Mouse (Mus musculus): ENCODE measurements around the gene Unc45a. TPM values are rescaled to one million over a fixed set of nuclear protein-coding genes. Genes with fewer than 3 reads are reported as not detected.

Gene Unc45a
- polyA plus RNA-seq, 1 experiment from 2014 or later = 40.8 TPM

DNA sequence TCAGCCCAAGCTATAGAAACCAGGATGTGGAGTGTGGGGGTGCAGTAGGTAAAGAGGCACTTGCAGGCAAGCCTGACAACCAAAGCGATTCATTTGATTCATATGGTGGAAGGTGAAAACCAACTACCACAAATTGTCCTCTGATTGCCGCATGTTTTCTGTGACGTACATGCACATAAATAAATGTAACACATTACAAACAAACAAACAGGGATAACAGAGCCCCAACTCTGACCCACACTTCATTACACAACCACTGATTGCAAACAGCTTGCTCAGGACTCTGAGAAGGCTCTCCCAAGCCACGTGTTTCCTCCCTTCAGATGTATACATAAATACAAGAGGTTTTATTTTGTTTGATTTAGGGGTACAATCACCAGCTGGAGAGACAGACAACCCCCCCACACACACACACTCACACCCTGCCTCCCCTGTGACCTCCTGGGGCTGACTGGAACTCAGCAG lies 29.2 kb upstream of the Unc45a start:
- H3K9ac ChIP-seq (ENCODE audit: low read length) = peak overlapping the region; percentile 86
- WGBS = 30% methylated on average over 4 of the region's 4 CpGs
- peak overlapping the region; percentile 80 for H3K4me3 ChIP-seq (ENCODE audit: low read length)
- H3K27me3 ChIP-seq (ENCODE audit: control insufficient read depth, insufficient read depth, low read depth, low read length) = no peaks in the 10 kb centered on the region
- no peaks in the 10 kb centered on the region for H3K9me3 ChIP-seq (ENCODE audit: control insufficient read depth, low read length)
- peak overlapping the region; percentile 78 for H3K4me2 ChIP-seq (ENCODE audit: low read depth, low read length)
- ATAC-seq (ENCODE audit: low read depth) = peak; percentile 48; the same call in 1 of the 2 replicates
- H3K36me3 ChIP-seq (ENCODE audit: control insufficient read depth, insufficient read depth, low read length) = peaks cover 22% of the 10 kb centered on the region
- peak overlapping the region; percentile 91 for H3K27ac ChIP-seq (ENCODE audit: low read length)
- peaks cover 21% of the 10 kb centered on the region for H3K4me1 ChIP-seq (replicated peaks; ENCODE audit: control insufficient read depth, insufficient read depth, low read length)

GRCm38 (mm10) chr7:80369461-80369860 lies 28.7 kb upstream of the Unc45a start:
- Histone ChIP-seq H3K27ac (ENCODE audit: low read length) (peak overlapping the region; percentile 91; the same call in 1 of the 2 replicates), H3K4me1 (replicated peaks; ENCODE audit: control insufficient read depth, insufficient read depth, low read length) (peaks cover 21% of the 10 kb centered on the region), H3K4me2 (ENCODE audit: low read depth, low read length) (peak overlapping the region; percentile 78), H3K9ac (ENCODE audit: low read length) (0 out of 2 replicates have a peak overlapping the region, but pooled peaks have one; percentile 14), H3K9me3 (ENCODE audit: control insufficient read depth, low read length) (no peaks in the 10 kb centered on the region), H3K27me3 (ENCODE audit: control insufficient read depth, insufficient read depth, low read depth, low read length) (no peaks in the 10 kb centered on the region), H3K4me3 (ENCODE audit: low read length) (no peak overlapping the region), H3K36me3 (ENCODE audit: control insufficient read depth, insufficient read depth, low read length) (peaks cover 27% of the 10 kb centered on the region)
- no peak for ATAC-seq (ENCODE audit: low read depth)
- WGBS = 52% methylated on average over 5 of the region's 5 CpGs

DNA sequence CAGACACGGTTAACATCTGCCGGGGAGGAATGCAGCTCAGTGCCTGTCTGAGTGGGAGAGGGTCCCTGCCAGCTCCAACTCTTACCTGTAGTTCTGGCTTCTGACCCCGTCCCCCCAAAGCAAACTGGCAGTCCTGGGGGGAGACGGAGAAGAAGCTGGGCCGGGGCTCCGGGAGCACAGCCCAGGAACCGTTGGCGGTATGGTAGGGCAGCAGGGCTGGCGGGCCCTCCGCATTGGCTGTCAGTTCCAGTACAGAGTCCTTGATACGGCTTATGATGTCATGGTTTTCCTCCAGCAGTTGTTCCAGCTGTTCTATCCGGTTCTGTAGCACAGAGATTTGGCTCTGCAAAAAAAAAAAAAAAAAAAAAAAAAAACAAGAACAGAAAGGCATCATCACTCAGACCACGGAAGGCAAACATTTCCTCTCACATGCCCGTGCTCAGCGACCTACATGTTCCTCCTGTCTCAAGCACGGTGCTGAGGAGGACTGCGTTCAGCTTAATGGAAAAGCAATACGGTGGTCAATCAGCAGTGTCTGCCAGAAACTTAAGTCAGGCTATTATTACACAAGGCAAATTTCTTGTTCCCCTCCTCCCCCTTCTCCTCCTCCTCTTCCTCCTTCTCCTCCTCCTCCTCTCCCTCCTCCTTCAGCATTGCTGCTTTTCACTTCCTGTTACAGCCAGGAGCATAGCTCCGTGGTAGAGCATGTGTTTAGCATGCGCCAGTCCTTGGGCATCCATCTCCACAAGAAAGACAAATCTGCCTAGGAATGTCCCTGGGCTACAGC lies 28.0 kb upstream of the Unc45a start:
- Histone ChIP-seq H3K9me3 (ENCODE audit: control insufficient read depth, low read length) (no peaks in the 10 kb centered on the region), H3K4me3 (ENCODE audit: low read length) (no peak overlapping the region), H3K27ac (ENCODE audit: low read length) (0 out of 2 replicates have a peak overlapping the region, but pooled peaks have one; percentile 3), H3K4me2 (ENCODE audit: low read depth, low read length) (peak overlapping the region; percentile 78; the same call in 1 of the 2 replicates), H3K36me3 (ENCODE audit: control insufficient read depth, insufficient read depth, low read length) (peaks cover 33% of the 10 kb centered on the region), H3K27me3 (ENCODE audit: control insufficient read depth, insufficient read depth, low read depth, low read length) (no peaks in the 10 kb centered on the region), H3K9ac (ENCODE audit: low read length) (no peak overlapping the region), H3K4me1 (replicated peaks; ENCODE audit: control insufficient read depth, insufficient read depth, low read length) (peaks cover 21% of the 10 kb centered on the region)
- 59% methylated on average over 20 of the region's 20 CpGs for whole genome bisulfite sequencing
- no peak for ATAC-seq (ENCODE audit: low read depth)

DNA sequence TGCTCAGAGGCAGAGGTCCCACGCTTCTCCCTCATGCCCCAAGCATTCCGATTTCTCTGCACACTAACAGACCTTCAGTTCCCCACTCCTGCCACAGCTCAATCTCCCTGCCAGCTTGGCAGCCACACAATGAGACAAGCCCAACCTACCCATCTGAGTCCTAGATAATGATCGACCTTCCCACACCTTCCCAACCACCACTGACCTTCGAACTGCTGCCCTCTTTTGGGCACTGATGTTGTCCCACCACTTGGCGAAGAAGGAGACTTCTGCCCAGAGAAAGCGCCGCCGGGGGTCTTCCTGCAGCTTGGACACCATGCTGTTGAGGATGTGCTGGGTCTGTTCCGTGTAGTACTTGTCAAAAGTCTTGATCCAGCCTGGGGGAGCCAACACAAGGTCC lies 27.2 kb upstream of the Unc45a start:
- 87% methylated on average over 9 of the region's 9 CpGs for WGBS
- H3K9me3 ChIP-seq (ENCODE audit: control insufficient read depth, low read length) = no peaks in the 10 kb centered on the region
- no peak overlapping the region for H3K9ac ChIP-seq (ENCODE audit: low read length)
- no peaks in the 10 kb centered on the region for H3K27me3 ChIP-seq (ENCODE audit: control insufficient read depth, insufficient read depth, low read depth, low read length)
- no peak for ATAC-seq (ENCODE audit: low read depth)
- H3K4me1 ChIP-seq (replicated peaks; ENCODE audit: control insufficient read depth, insufficient read depth, low read length) = peaks cover 21% of the 10 kb centered on the region
- H3K27ac ChIP-seq (ENCODE audit: low read length) = no peak overlapping the region
- peaks cover 40% of the 10 kb centered on the region for H3K36me3 ChIP-seq (ENCODE audit: control insufficient read depth, insufficient read depth, low read length)
- no peak overlapping the region for H3K4me2 ChIP-seq (ENCODE audit: low read depth, low read length)
- H3K4me3 ChIP-seq (ENCODE audit: low read length) = no peak overlapping the region

- no peak overlapping the region for H3K4me3 ChIP-seq (ENCODE audit: low read length)
- peaks cover 21% of the 10 kb centered on the region for H3K4me1 ChIP-seq (replicated peaks; ENCODE audit: control insufficient read depth, insufficient read depth, low read length)
- WGBS = 94% methylated on average over 7 of the region's 7 CpGs
- H3K27me3 ChIP-seq (ENCODE audit: control insufficient read depth, insufficient read depth, low read depth, low read length) = no peaks in the 10 kb centered on the region
- H3K4me2 ChIP-seq (ENCODE audit: low read depth, low read length) = no peak overlapping the region
- no peak overlapping the region for H3K27ac ChIP-seq (ENCODE audit: low read length)
- ATAC-seq (ENCODE audit: low read depth) = no peak
- H3K9me3 ChIP-seq (ENCODE audit: control insufficient read depth, low read length) = no peaks in the 10 kb centered on the region
- peaks cover 47% of the 10 kb centered on the region for H3K36me3 ChIP-seq (ENCODE audit: control insufficient read depth, insufficient read depth, low read length)
- no peak overlapping the region for H3K9ac ChIP-seq (ENCODE audit: low read length)
Observed at GRCm38 (mm10) chr7:80367232-80367631, 26.4 kb upstream of the Unc45a start.

- ATAC-seq (ENCODE audit: low read depth) = peak; percentile 16; the same call in 1 of the 2 replicates
- Histone ChIP-seq H3K4me1 (replicated peaks; ENCODE audit: control insufficient read depth, insufficient read depth, low read length) (peaks cover 21% of the 10 kb centered on the region), H3K27ac (ENCODE audit: low read length) (no peak overlapping the region), H3K9ac (ENCODE audit: low read length) (no peak overlapping the region), H3K27me3 (ENCODE audit: control insufficient read depth, insufficient read depth, low read depth, low read length) (no peaks in the 10 kb centered on the region), H3K4me3 (ENCODE audit: low read length) (no peak overlapping the region), H3K9me3 (ENCODE audit: control insufficient read depth, low read length) (no peaks in the 10 kb centered on the region), H3K36me3 (ENCODE audit: control insufficient read depth, insufficient read depth, low read length) (peaks cover 54% of the 10 kb centered on the region), H3K4me2 (ENCODE audit: low read depth, low read length) (no peak overlapping the region)
- WGBS = 53% methylated on average over 2 of the region's 2 CpGs
Observed at GRCm38 (mm10) chr7:80365759-80366158, 25.0 kb upstream of the Unc45a start.

- no peaks in the 10 kb centered on the region for H3K27me3 ChIP-seq (ENCODE audit: control insufficient read depth, insufficient read depth, low read depth, low read length)
Observed at GRCm38 (mm10) chr7:80360435-80360834, 19.6 kb upstream of the Unc45a start.

GRCm38 (mm10) chr7:80358039-80358438 lies 17.2 kb upstream of the Unc45a start:
- no peak for ATAC-seq (ENCODE audit: low read depth)
- H3K36me3 ChIP-seq (ENCODE audit: control insufficient read depth, insufficient read depth, low read length) = peaks cover 27% of the 10 kb centered on the region
- H3K27me3 ChIP-seq (ENCODE audit: control insufficient read depth, insufficient read depth, low read depth, low read length) = no peaks in the 10 kb centered on the region
- H3K4me2 ChIP-seq (ENCODE audit: low read depth, low read length) = no peak overlapping the region
- no peak overlapping the region for H3K9ac ChIP-seq (ENCODE audit: low read length)
- WGBS = 73% methylated on average over 4 of the region's 4 CpGs
- H3K27ac ChIP-seq (ENCODE audit: low read length) = no peak overlapping the region
- no peaks in the 10 kb centered on the region for H3K4me1 ChIP-seq (replicated peaks; ENCODE audit: control insufficient read depth, insufficient read depth, low read length)
- no peak overlapping the region for H3K4me3 ChIP-seq (ENCODE audit: low read length)
- H3K9me3 ChIP-seq (ENCODE audit: control insufficient read depth, low read length) = no peaks in the 10 kb centered on the region

More at GRCm38 (mm10) chr7:80360435-80360834, 19.6 kb upstream of the Unc45a start:
- H3K4me3 ChIP-seq (ENCODE audit: low read length) = no peak overlapping the region
- H3K9me3 ChIP-seq (ENCODE audit: control insufficient read depth, low read length) = no peaks in the 10 kb centered on the region
- 43% methylated on average over 3 of the region's 3 CpGs for WGBS
- H3K4me2 ChIP-seq (ENCODE audit: low read depth, low read length) = no peak overlapping the region
- H3K27ac ChIP-seq (ENCODE audit: low read length) = no peak overlapping the region
- no peak for ATAC-seq (ENCODE audit: low read depth)
- H3K36me3 ChIP-seq (ENCODE audit: control insufficient read depth, insufficient read depth, low read length) = peaks cover 42% of the 10 kb centered on the region
- no peak overlapping the region for H3K9ac ChIP-seq (ENCODE audit: low read length)
- H3K4me1 ChIP-seq (replicated peaks; ENCODE audit: control insufficient read depth, insufficient read depth, low read length) = no peaks in the 10 kb centered on the region

GRCm38 (mm10) chr7:80357156-80357555 lies 16.4 kb upstream of the Unc45a start:
- Histone ChIP-seq H3K27me3 (ENCODE audit: control insufficient read depth, insufficient read depth, low read depth, low read length) (no peaks in the 10 kb centered on the region), H3K9me3 (ENCODE audit: control insufficient read depth, low read length) (no peaks in the 10 kb centered on the region), H3K9ac (ENCODE audit: low read length) (no peak overlapping the region), H3K4me2 (ENCODE audit: low read depth, low read length) (no peak overlapping the region), H3K4me3 (ENCODE audit: low read length) (no peak overlapping the region), H3K27ac (ENCODE audit: low read length) (no peak overlapping the region), H3K36me3 (ENCODE audit: control insufficient read depth, insufficient read depth, low read length) (peaks cover 20% of the 10 kb centered on the region), H3K4me1 (replicated peaks; ENCODE audit: control insufficient read depth, insufficient read depth, low read length) (no peaks in the 10 kb centered on the region)
- no peak for ATAC-seq (ENCODE audit: low read depth)
- 76% methylated on average over 8 of the region's 8 CpGs for WGBS

All from lung, embryonic 16.5 days (tissue).